Mouse (Mus musculus) MEL (cell line): ENCODE data around the gene 1700011L22Rik. TPM values are rescaled to one million over a fixed set of nuclear protein-coding genes. Genes with fewer than 3 reads are reported as not detected.

ENCODE experiments used
- DNase-seq: peaks from one replicate; pipeline ENCODE4 v3.0.0; 2011; ENCODE audit warnings: low read depth, low spot score
- H3K27ac ChIP-seq: 2 replicates; pipeline ENCODE4 v1.5.1; 2012; ENCODE audit warnings: low read depth, mild to moderate bottlenecking, control low read depth, low read length, moderate library complexity; ENCODE audit not compliant: control insufficient read depth
- H3K27me3 ChIP-seq, 2 experiments: fragments of 150-350 bp in 1 of 2; sonication (generic) in 1 of 2; 2 replicates each; pipeline ENCODE4 v1.6.1; 2012; ENCODE audit warnings: low read length in 2 of 2, mild to moderate bottlenecking in 2 of 2, improper control_type of control experiment in 1 of 2, moderate library complexity in 1 of 2; ENCODE audit not compliant: insufficient read depth in 2 of 2, control insufficient read depth in 1 of 2
- H3K36me3 ChIP-seq, 2 experiments: 2 replicates each; pipeline ENCODE4 v1.6.1; 2012 to 2014; ENCODE audit warnings: low read length in 2 of 2, improper control_type of control experiment in 1 of 2, inconsistent platforms in 1 of 2, mild to moderate bottlenecking in 1 of 2; ENCODE audit not compliant: insufficient read depth in 2 of 2, control insufficient read depth in 1 of 2
- H3K4me1 ChIP-seq, 2 experiments: fragments of 150-350 bp in 1 of 2; sonication (generic) in 1 of 2; 2 replicates each; pipeline ENCODE4 v1.6.1; 2012; ENCODE audit warnings: low read length in 2 of 2, improper control_type of control experiment in 1 of 2, mild to moderate bottlenecking in 1 of 2; ENCODE audit not compliant: insufficient read depth in 2 of 2, control insufficient read depth in 1 of 2
- H3K4me3 ChIP-seq, 2 experiments: fragments of 150-350 bp in 1 of 2; sonication (generic) in 1 of 2; 2 replicates each; pipeline ENCODE4 v1.5.1; 2012; ENCODE audit warnings: low read depth in 2 of 2, low read length in 2 of 2, mild to moderate bottlenecking in 2 of 2, moderate library complexity in 2 of 2, control low read depth in 1 of 2, improper control_type of control experiment in 1 of 2; ENCODE audit not compliant: control insufficient read depth in 1 of 2, insufficient read depth in 1 of 2
- H3K79me2 ChIP-seq: 2 replicates; pipeline ENCODE4 v1.6.1; 2012; ENCODE audit warnings: mild to moderate bottlenecking, low read length, moderate library complexity; ENCODE audit not compliant: control insufficient read depth, poor library complexity, insufficient read depth
- H3K9ac ChIP-seq: 2 replicates; pipeline ENCODE4 v1.6.1; 2012; ENCODE audit warnings: low read depth, mild to moderate bottlenecking, control low read depth, low read length, moderate library complexity; ENCODE audit not compliant: control insufficient read depth, poor library complexity, severe bottlenecking
- H3K9me3 ChIP-seq: fragments of 150-350 bp; sonication (generic); replicated peaks from 2 replicates; pipeline ENCODE4 v1.6.1; 2012; ENCODE audit warnings: mild to moderate bottlenecking, low read length, improper control_type of control experiment, moderate library complexity; ENCODE audit not compliant: insufficient read depth
- BHLHE40 ChIP-seq: IDR thresholded peaks from 2 replicates; pipeline ENCODE4 v1.6.1; 2012; ENCODE audit warnings: low read depth, mild to moderate bottlenecking, inconsistent platforms, low read length, improper control_type of control experiment, borderline replicate concordance
- CHD1 ChIP-seq: IDR thresholded peaks from 2 replicates; pipeline ENCODE4 v1.6.1; 2012; ENCODE audit warnings: low read depth, mild to moderate bottlenecking, inconsistent platforms, low read length, improper control_type of control experiment
- CHD2 ChIP-seq: IDR thresholded peaks from 2 replicates; pipeline ENCODE4 v1.6.1; 2011; ENCODE audit warnings: low read length, improper control_type of control experiment
- E2F4 ChIP-seq: IDR thresholded peaks from 2 replicates; pipeline ENCODE4 v1.6.1; 2011; ENCODE audit warnings: low read depth, low read length, improper control_type of control experiment, borderline replicate concordance
- ELF1 ChIP-seq: IDR thresholded peaks from 2 replicates; pipeline ENCODE4 v1.6.1; 2014; ENCODE audit warnings: low read depth, mild to moderate bottlenecking, inconsistent platforms, low read length, improper control_type of control experiment, moderate library complexity
- EP300 ChIP-seq, 2 experiments: IDR thresholded peaks; 2 replicates each; pipeline ENCODE4 v1.6.1; 2011; ENCODE audit warnings: improper control_type of control experiment in 2 of 2, low read length in 2 of 2, low read depth in 1 of 2, mild to moderate bottlenecking in 1 of 2
- ETS1 ChIP-seq: IDR thresholded peaks from 2 replicates; pipeline ENCODE4 v1.6.1; 2012; ENCODE audit warnings: low read depth, mild to moderate bottlenecking, inconsistent platforms, low read length, improper control_type of control experiment, moderate library complexity
- HCFC1 ChIP-seq: IDR thresholded peaks from 2 replicates; pipeline ENCODE4 v1.6.1; 2012; ENCODE audit warnings: low read depth, mild to moderate bottlenecking, inconsistent platforms, low read length, improper control_type of control experiment, moderate library complexity
- JUND ChIP-seq: IDR thresholded peaks from 2 replicates; pipeline ENCODE4 v1.6.1; 2011; ENCODE audit warnings: low read depth, mild to moderate bottlenecking, improper control_type of control experiment, low read length
- MYB ChIP-seq: IDR thresholded peaks from 2 replicates; pipeline ENCODE4 v1.6.1; 2011; ENCODE audit warnings: mild to moderate bottlenecking, low read depth, low read length, improper control_type of control experiment
- MYC ChIP-seq: IDR thresholded peaks from 2 replicates; pipeline ENCODE4 v1.6.1; 2011; ENCODE audit warnings: low read depth, mild to moderate bottlenecking, low read length, improper control_type of control experiment, moderate library complexity
- NELFE ChIP-seq: IDR thresholded peaks from 2 replicates; pipeline ENCODE4 v1.6.1; 2011; ENCODE audit warnings: low read depth, low read length, improper control_type of control experiment
- RCOR1 ChIP-seq: IDR thresholded peaks from 2 replicates; pipeline ENCODE4 v1.6.1; 2012; ENCODE audit warnings: low read depth, mild to moderate bottlenecking, inconsistent platforms, low read length, improper control_type of control experiment
- SIN3A ChIP-seq: IDR thresholded peaks from 2 replicates; pipeline ENCODE4 v1.6.1; 2012; ENCODE audit warnings: low read length, improper control_type of control experiment, inconsistent platforms
- TAL1 ChIP-seq: IDR thresholded peaks from 2 replicates; pipeline ENCODE4 v1.6.1; 2012; ENCODE audit warnings: mild to moderate bottlenecking, inconsistent platforms, low read length, moderate library complexity, mixed read lengths
- UBTF ChIP-seq: IDR thresholded peaks from 2 replicates; pipeline ENCODE4 v1.6.1; 2012; ENCODE audit warnings: low read depth, mild to moderate bottlenecking, inconsistent platforms, low read length, improper control_type of control experiment, moderate library complexity, borderline replicate concordance; ENCODE audit not compliant: insufficient read depth
- USF1 ChIP-seq: IDR thresholded peaks from 2 replicates; pipeline ENCODE4 v1.6.1; 2014; ENCODE audit warnings: low read depth, mild to moderate bottlenecking, inconsistent platforms, low read length, improper control_type of control experiment, moderate library complexity
- USF2 ChIP-seq, 2 experiments: IDR thresholded peaks; 2 replicates each; pipeline ENCODE4 v1.6.1; 2011 to 2012; ENCODE audit warnings: improper control_type of control experiment in 2 of 2, low read length in 2 of 2, borderline replicate concordance in 1 of 2, inconsistent platforms in 1 of 2, low read depth in 1 of 2, mild to moderate bottlenecking in 1 of 2; ENCODE audit not compliant: insufficient read depth in 1 of 2
- ZC3H11A ChIP-seq: IDR thresholded peaks from 2 replicates; pipeline ENCODE4 v1.6.1; 2012; ENCODE audit warnings: low read depth, mild to moderate bottlenecking, inconsistent platforms, low read length, improper control_type of control experiment
- ZKSCAN1 ChIP-seq: IDR thresholded peaks from 2 replicates; pipeline ENCODE4 v1.6.1; 2012; ENCODE audit warnings: low read depth, mild to moderate bottlenecking, inconsistent platforms, low read length, improper control_type of control experiment, moderate library complexity
- ZMIZ1 ChIP-seq: IDR thresholded peaks from 2 replicates; pipeline ENCODE4 v1.6.1; 2012; ENCODE audit warnings: low read depth, mild to moderate bottlenecking, inconsistent platforms, low read length, improper control_type of control experiment, moderate library complexity
- ZNF384 ChIP-seq: IDR thresholded peaks from 2 replicates; pipeline ENCODE4 v1.6.1; 2012; ENCODE audit warnings: low read depth, mild to moderate bottlenecking, inconsistent platforms, low read length, improper control_type of control experiment
- polyA plus RNA-seq, 2 experiments: library from polyadenylated mRNA; stranded (reverse) in 1 of 2; unstranded in 1 of 2; fragments of >175 nt in 1 of 2; fragments of >200 nt in 1 of 2; gene quantifications; 2 replicates each; pipeline versions ENCODE4 v1.2.1 to v1.2.4; 2012; ENCODE audit warnings: low replicate concordance in 2 of 2, low read depth in 1 of 2; ENCODE audit not compliant: insufficient read length in 2 of 2, insufficient read depth in 1 of 2, missing spikeins in 1 of 2
- total RNA-seq: library from RNA; depleted of rRNA; stranded (reverse); fragments of 300-350 nt; gene quantifications from 2 replicates; pipeline ENCODE4 v1.2.3, GENCODE M21; 2012

1700011L22Rik gene
- total and polyA plus RNA-seq, 3 experiments: not detected

GRCm38 (mm10) chr8:79222752-79223141, 25.6 kb downstream of the 1700011L22Rik start:
- DNase-seq: no peak
- TF ChIP-seq JUND (no peak), RCOR1 (no peak), TAL1 (no peak), MYB (no peak), ETS1 (no peak), NELFE (no peak), CHD2 (no peak), USF1 (no peak), CHD1 (no peak), UBTF (no peak), ZMIZ1 (no peak)
- TF ChIP-seq, all 39 proteins: peak for 0
- Histone ChIP-seq H3K4me1 (no peaks in the 10 kb centered on the region), H3K9me3 (no peaks in the 10 kb centered on the region), H3K27ac (no peak overlapping the region), H3K79me2 (no peaks in the 10 kb centered on the region), H3K4me3 (no peak overlapping the region), H3K36me3 (no peaks in the 10 kb centered on the region), H3K27me3 (no peaks in the 10 kb centered on the region), H3K9ac (no peak overlapping the region)

DNA sequence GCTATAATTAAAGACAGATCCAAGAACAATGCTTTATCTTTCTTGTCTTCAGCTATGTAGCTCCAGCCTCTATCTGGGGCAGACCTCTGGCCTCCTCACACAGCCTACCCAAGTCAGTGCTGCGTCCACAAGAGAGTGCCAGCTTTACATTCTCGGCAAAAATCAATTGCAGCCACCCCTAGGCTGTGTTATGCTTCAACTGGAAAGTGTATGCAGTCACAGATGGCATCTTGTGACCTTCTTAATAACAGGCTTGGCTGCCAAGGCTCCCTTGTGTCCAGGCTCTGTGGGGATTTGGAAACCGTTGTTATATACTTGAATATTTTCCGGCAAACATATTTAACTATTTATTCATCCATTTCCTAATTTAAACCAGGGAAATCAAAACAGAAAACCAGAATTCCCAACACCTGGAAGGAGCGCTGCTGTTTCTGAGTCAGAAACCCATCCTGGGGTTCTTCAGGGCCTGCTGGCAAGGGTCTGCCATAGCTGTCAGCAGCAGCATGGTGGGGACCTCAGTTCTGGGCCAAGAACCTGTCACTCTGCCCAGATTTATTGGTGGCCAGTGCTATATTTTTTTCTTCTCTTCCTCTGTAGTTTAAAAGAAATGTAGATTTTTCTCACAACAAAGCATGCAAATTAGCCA, 26.1 kb downstream of the 1700011L22Rik start:
- no peak overlapping the region for H3K9ac ChIP-seq
- no peak overlapping the region for H3K4me3 ChIP-seq
- H3K9me3 ChIP-seq: no peaks in the 10 kb centered on the region
- no peak overlapping the region for H3K27ac ChIP-seq
- no peaks in the 10 kb centered on the region for H3K27me3 ChIP-seq
- DNase-seq: no peak
- no peaks in the 10 kb centered on the region for H3K79me2 ChIP-seq
- no peaks in the 10 kb centered on the region for H3K4me1 ChIP-seq
- no peaks in the 10 kb centered on the region for H3K36me3 ChIP-seq
- no peak for TF ChIP-seq CHD1
- no peak for TF ChIP-seq ZNF384
- TF ChIP-seq UBTF: no peak
- no peak for TF ChIP-seq ZC3H11A
- no peak for TF ChIP-seq ZMIZ1
- no peak for TF ChIP-seq MYC
- TF ChIP-seq BHLHE40: no peak
- TF ChIP-seq E2F4: no peak
- no peak for TF ChIP-seq USF2 (IDR thresholded peaks at IDR 0.05; ENCODE audit: borderline replicate concordance in 1 of 2, insufficient read depth in 1 of 2, low read depth in 1 of 2, low read length in 2 of 2)
- TF ChIP-seq HCFC1: no peak
- TF ChIP-seq TAL1: no peak
- no peak for TF ChIP-seq EP300 (IDR thresholded peaks at IDR 0.05; ENCODE audit: low read depth in 1 of 2, low read length in 2 of 2)
- TF ChIP-seq ZKSCAN1: no peak
- no peak for TF ChIP-seq CHD2
- TF ChIP-seq SIN3A: no peak
- no peak for TF ChIP-seq ELF1
